Mouse (Mus musculus) heart, adult 8-10 months (tissue): ENCODE measurements around the gene Fam8a1. TPM values are rescaled to one million over a fixed set of nuclear protein-coding genes. Genes with fewer than 3 reads are reported as not detected.

Experiments
- DNase-seq: peaks from one replicate; pipeline ENCODE4 v3.0.0; 2022; ENCODE audit warnings: low spot score
- total RNA-seq, 4 experiments: library from RNA; stranded (reverse); gene quantifications; 2 replicates each; pipeline ENCODE4 v1.2.4; 2022

Gene Fam8a1
- total RNA-seq, 4 experiments from 2014 or later, result 29.3 to 37.5 (median 33.3) TPM

- DNase-seq, result no peak
Observed at GRCm38 (mm10) chr13:46674601-46675000, 5.3 kb downstream of the Fam8a1 start.

GRCm38 (mm10) chr13:46677721-46678120 is 8.4 kb downstream of the Fam8a1 start:
- DNase-seq, result no peak

GRCm38 (mm10) chr13:46682921-46683320 is 13.6 kb downstream of the Fam8a1 start:
- DNase-seq, result peak; percentile 26

GRCm38 (mm10) chr13:46683370-46683769 is 14.0 kb downstream of the Fam8a1 start:
- no peak for DNase-seq

- DNase-seq, result no peak
Observed at GRCm38 (mm10) chr13:46690559-46691241, 21.4 kb downstream of the Fam8a1 start.

GRCm38 (mm10) chr13:46695296-46695908 is 26.1 kb downstream of the Fam8a1 start:
- peak; percentile 9 for DNase-seq

GRCm38 (mm10) chr13:46695932-46696331 is 26.6 kb downstream of the Fam8a1 start:
- no peak for DNase-seq

GRCm38 (mm10) chr13:46696788-46697187 is 27.5 kb downstream of the Fam8a1 start:
- no peak for DNase-seq

GRCm38 (mm10) chr13:46699372-46699771 is 30.1 kb downstream of the Fam8a1 start:
- DNase-seq, result no peak

- DNase-seq, result no peak
Observed at GRCm38 (mm10) chr13:46701486-46701885, 32.2 kb downstream of the Fam8a1 start.

- no peak for DNase-seq
Observed at GRCm38 (mm10) chr13:46703138-46703537, 33.8 kb downstream of the Fam8a1 start.

- DNase-seq, result no peak
Observed at GRCm38 (mm10) chr13:46713486-46713885, 44.2 kb downstream of the Fam8a1 start.

- DNase-seq, result no peak
Observed at GRCm38 (mm10) chr13:46715976-46716639, 46.8 kb downstream of the Fam8a1 start.

- no peak for DNase-seq
Observed at GRCm38 (mm10) chr13:46718893-46719400, 49.6 kb downstream of the Fam8a1 start.

- DNase-seq, result no peak
Observed at GRCm38 (mm10) chr13:46721009-46721408, 51.7 kb downstream of the Fam8a1 start.

GRCm38 (mm10) chr13:46724371-46724770 is 55.0 kb downstream of the Fam8a1 start:
- no peak for DNase-seq

GRCm38 (mm10) chr13:46725227-46725626 is 55.9 kb downstream of the Fam8a1 start:
- no peak for DNase-seq

GRCm38 (mm10) chr13:46726288-46727037 is 57.1 kb downstream of the Fam8a1 start:
- DNase-seq, result no peak

GRCm38 (mm10) chr13:46727038-46727836 is 57.9 kb downstream of the Fam8a1 start:
- DNase-seq, result peak; percentile 51
